Mouse (Mus musculus): ENCODE measurements at regions not wholly inside any gene's neighbourhood (a gene's known extent, or its start where the extent isn't known, plus 50 kb on each side); places are given as distances from the start of the nearest gene placed in this dataset.

DNA sequence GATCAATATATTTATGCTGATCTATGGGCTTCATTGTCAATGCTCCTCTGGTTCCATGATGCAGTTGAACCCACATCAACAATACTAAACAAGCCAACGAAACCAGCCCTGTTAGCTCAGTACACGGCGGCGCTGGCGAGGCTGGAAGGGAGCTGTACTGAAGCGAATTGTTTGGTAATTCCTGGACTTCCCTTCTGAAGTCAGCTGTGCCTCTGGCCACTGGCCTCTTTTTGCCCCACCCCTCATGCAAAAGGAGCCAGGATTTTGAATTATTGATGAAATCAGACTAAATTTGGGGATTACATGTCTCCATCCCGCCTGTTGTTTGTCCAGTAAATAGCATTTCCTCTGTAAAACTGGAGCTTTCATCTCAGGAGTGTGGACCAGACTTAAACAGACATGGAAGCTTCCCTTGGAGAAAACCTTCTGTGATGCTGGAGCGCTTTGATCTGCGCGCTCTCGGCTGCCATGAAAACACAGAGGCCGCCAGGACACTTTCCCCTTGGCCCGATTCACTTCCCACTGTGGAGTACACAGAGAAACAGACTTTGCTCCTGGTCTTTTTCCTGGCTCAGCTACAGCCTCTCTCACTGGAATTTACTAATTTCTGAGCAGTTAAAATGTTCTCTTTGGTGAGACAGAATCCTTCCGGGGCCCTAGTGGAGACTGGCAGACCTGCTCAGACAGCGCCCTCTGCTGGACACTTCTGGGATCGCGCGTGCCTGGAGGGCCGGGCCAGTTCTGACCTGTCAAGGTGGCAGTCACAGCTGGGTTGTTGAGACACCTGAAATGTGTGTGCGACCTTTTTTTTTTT lies 412.9 kb upstream of the Gm6657 start:
- Histone ChIP-seq H3K36me3 (replicated peaks; ENCODE audit: control insufficient read depth, insufficient read depth, low read length) (no peaks in the 10 kb centered on the region), H3K4me1 (ENCODE audit: control insufficient read depth, insufficient read depth) (no peaks in the 10 kb centered on the region), H3K27me3 (ENCODE audit: control insufficient read depth, insufficient read depth, low read length) (no peaks in the 10 kb centered on the region), H3K4me3 (ENCODE audit: low read depth, low read length) (peak overlapping the region; percentile 33), H3K27ac (ENCODE audit: low read depth) (no peak overlapping the region), H3K4me2 (ENCODE audit: low read depth, low read length) (peak overlapping the region; percentile 59), H3K9me3 (replicated peaks; ENCODE audit: control insufficient read depth, low read length) (no peaks in the 10 kb centered on the region), H3K9ac (replicated peaks; ENCODE audit: low read depth, low read length) (no peak overlapping the region)
- no peak for TF ChIP-seq EP300 (IDR thresholded peaks at IDR 0.05; ENCODE audit: low read depth)
- peak; percentile 91 for TF ChIP-seq CTCF (IDR thresholded peaks at IDR 0.05; ENCODE audit: low read depth)
- WGBS, result 31% methylated on average over 20 of the region's 20 CpGs
- no peak; the same call in 1 of the 2 replicates for ATAC-seq (ENCODE audit: insufficient read depth, low read depth)
- DNase-seq (ENCODE audit: low spot score), result peak; percentile 53

DNA sequence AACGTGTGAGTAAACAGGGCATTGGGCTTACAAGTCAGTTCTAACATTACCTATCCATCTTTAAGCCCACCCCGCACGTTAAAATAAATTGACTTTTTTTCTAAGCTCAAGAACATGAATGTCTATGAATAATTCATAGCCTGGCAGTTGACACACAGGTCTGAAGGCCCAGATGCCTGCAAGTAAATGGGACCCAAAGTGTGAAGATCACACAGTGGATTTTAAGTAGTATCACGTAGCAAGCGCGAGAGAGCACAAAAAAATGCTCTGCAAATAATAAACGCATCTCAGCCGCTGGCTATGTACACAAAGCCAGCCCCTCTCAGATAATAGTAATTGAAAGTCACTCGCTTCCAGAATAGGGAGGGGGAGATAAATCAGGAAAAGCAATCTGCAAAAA lies 410.1 kb upstream of the Gm6657 start:
- no peaks in the 10 kb centered on the region for H3K36me3 ChIP-seq (replicated peaks; ENCODE audit: control insufficient read depth, insufficient read depth, low read length)
- H3K4me1 ChIP-seq (ENCODE audit: control insufficient read depth, insufficient read depth), result no peaks in the 10 kb centered on the region
- WGBS, result 86% methylated on average over 9 of the region's 9 CpGs
- H3K9ac ChIP-seq (replicated peaks; ENCODE audit: low read depth, low read length), result no peak overlapping the region
- TF ChIP-seq CTCF (IDR thresholded peaks at IDR 0.05; ENCODE audit: low read depth) (no peak), EP300 (IDR thresholded peaks at IDR 0.05; ENCODE audit: low read depth) (no peak)
- H3K4me2 ChIP-seq (ENCODE audit: low read depth, low read length), result no peak overlapping the region
- DNase-seq (ENCODE audit: low spot score), result no peak
- H3K27ac ChIP-seq (ENCODE audit: low read depth), result no peak overlapping the region
- H3K9me3 ChIP-seq (replicated peaks; ENCODE audit: control insufficient read depth, low read length), result no peaks in the 10 kb centered on the region
- no peak for ATAC-seq (ENCODE audit: insufficient read depth, low read depth)
- H3K27me3 ChIP-seq (ENCODE audit: control insufficient read depth, insufficient read depth, low read length), result 0 out of 2 replicates have a peak, but pooled peaks cover 3% of the 10 kb centered on the region
- no peak overlapping the region for H3K4me3 ChIP-seq (ENCODE audit: low read depth, low read length)

DNA sequence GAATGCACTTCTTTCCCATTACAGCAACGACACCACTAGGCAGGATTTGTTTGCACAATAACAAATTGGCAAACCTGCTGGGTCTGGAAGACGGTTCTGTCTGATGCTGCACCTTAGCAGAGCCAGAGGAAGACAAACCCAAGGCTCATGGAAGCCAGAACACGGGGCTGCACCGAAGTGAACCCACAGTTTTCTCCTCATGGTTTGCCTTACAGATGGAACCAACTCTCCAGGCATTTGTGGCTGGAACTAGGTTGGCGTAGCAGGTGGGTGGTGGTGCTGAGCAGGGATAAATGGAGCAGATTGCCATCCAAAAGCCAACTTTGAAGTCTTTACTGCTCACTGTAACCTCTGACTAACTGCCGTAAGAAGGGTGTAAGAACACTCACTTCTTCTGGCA lies 408.4 kb upstream of the Gm6657 start:
- peaks cover 7% of the 10 kb centered on the region for H3K4me1 ChIP-seq (ENCODE audit: control insufficient read depth, insufficient read depth)
- DNase-seq (ENCODE audit: low spot score) (no peak), ATAC-seq (ENCODE audit: insufficient read depth, low read depth) (no peak)
- no peak overlapping the region for H3K27ac ChIP-seq (ENCODE audit: low read depth)
- TF ChIP-seq EP300 (IDR thresholded peaks at IDR 0.05; ENCODE audit: low read depth) (no peak), CTCF (IDR thresholded peaks at IDR 0.05; ENCODE audit: low read depth) (no peak)
- H3K36me3 ChIP-seq (replicated peaks; ENCODE audit: control insufficient read depth, insufficient read depth, low read length), result no peaks in the 10 kb centered on the region
- H3K9me3 ChIP-seq (replicated peaks; ENCODE audit: control insufficient read depth, low read length), result no peaks in the 10 kb centered on the region
- H3K9ac ChIP-seq (replicated peaks; ENCODE audit: low read depth, low read length), result no peak overlapping the region
- 86% methylated on average over 6 of the region's 6 CpGs for WGBS
- H3K27me3 ChIP-seq (ENCODE audit: control insufficient read depth, insufficient read depth, low read length), result 0 out of 2 replicates have a peak, but pooled peaks cover 3% of the 10 kb centered on the region
- no peak overlapping the region for H3K4me3 ChIP-seq (ENCODE audit: low read depth, low read length)
- no peak overlapping the region for H3K4me2 ChIP-seq (ENCODE audit: low read depth, low read length)

DNA sequence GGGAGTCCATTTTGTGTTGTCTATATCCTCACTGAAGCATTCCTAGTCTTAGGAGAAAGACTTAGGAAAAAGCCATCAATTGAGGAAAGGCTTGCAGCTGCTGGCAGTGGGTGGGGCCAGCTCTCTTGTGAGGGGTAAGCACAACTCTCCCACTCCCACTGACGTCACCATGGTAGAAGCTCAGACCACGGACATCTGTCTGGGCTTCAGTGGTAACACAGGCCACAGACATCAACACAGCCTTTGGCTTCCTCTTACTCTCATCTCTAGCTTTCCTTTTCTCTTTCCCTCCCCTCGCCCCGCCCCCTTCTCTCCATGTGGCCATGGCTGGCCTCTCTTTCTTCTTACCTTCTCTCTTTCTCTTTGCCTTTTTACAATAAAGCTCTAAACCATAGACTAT lies 407.4 kb upstream of the Gm6657 start:
- Histone ChIP-seq H3K9me3 (replicated peaks; ENCODE audit: control insufficient read depth, low read length) (no peaks in the 10 kb centered on the region), H3K27me3 (ENCODE audit: control insufficient read depth, insufficient read depth, low read length) (0 out of 2 replicates have a peak, but pooled peaks cover 3% of the 10 kb centered on the region), H3K4me2 (ENCODE audit: low read depth, low read length) (no peak overlapping the region), H3K4me3 (ENCODE audit: low read depth, low read length) (no peak overlapping the region), H3K4me1 (ENCODE audit: control insufficient read depth, insufficient read depth) (peaks cover 15% of the 10 kb centered on the region), H3K9ac (replicated peaks; ENCODE audit: low read depth, low read length) (no peak overlapping the region), H3K36me3 (replicated peaks; ENCODE audit: control insufficient read depth, insufficient read depth, low read length) (no peaks in the 10 kb centered on the region), H3K27ac (ENCODE audit: low read depth) (no peak overlapping the region)
- 66% methylated on average over 4 of the region's 4 CpGs for WGBS
- ATAC-seq (ENCODE audit: insufficient read depth, low read depth), result no peak
- TF ChIP-seq EP300 (IDR thresholded peaks at IDR 0.05; ENCODE audit: low read depth), result no peak
- no peak for TF ChIP-seq CTCF (IDR thresholded peaks at IDR 0.05; ENCODE audit: low read depth)
- no peak for DNase-seq (ENCODE audit: low spot score)

DNA sequence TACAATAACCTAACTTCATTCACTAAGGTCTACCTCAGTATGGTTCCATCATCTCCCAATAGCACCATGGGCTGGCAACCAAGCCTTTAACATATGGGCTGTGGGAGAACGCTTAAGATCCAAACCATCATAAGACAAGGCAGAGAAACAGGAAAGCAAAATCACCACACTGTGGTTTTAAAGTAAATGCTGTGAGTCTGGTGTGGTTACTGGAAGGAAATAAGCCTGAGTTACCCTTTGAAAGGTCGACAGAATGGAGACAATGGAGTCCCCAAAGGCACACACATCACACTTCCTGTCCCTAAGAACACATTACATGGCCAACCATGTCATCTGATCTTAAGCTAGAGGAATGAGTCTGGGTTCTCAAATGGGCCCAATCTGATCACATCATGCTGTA lies 405.8 kb upstream of the Gm6657 start:
- TF ChIP-seq EP300 (IDR thresholded peaks at IDR 0.05; ENCODE audit: low read depth) (no peak), CTCF (IDR thresholded peaks at IDR 0.05; ENCODE audit: low read depth) (no peak)
- no peak overlapping the region for H3K4me3 ChIP-seq (ENCODE audit: low read depth, low read length)

More for the DNA sequence above, 405.8 kb upstream of the Gm6657 start:
- Histone ChIP-seq H3K27me3 (ENCODE audit: control insufficient read depth, insufficient read depth, low read length) (0 out of 2 replicates have a peak, but pooled peaks cover 3% of the 10 kb centered on the region), H3K4me1 (ENCODE audit: control insufficient read depth, insufficient read depth) (peaks cover 18% of the 10 kb centered on the region), H3K27ac (ENCODE audit: low read depth) (no peak overlapping the region), H3K9ac (replicated peaks; ENCODE audit: low read depth, low read length) (no peak overlapping the region), H3K9me3 (replicated peaks; ENCODE audit: control insufficient read depth, low read length) (no peaks in the 10 kb centered on the region), H3K4me2 (ENCODE audit: low read depth, low read length) (no peak overlapping the region), H3K36me3 (replicated peaks; ENCODE audit: control insufficient read depth, insufficient read depth, low read length) (no peaks in the 10 kb centered on the region)
- DNase-seq (ENCODE audit: low spot score) (no peak), ATAC-seq (ENCODE audit: insufficient read depth, low read depth) (no peak)
- 56% methylated on average over 2 of the region's 2 CpGs for WGBS

Data from heart, postnatal 0 days (tissue).